Mouse (Mus musculus) intestine, embryonic 14.5 days (tissue): Measurements from ENCODE around the gene Tle4. TPM values are rescaled to one million over a fixed set of nuclear protein-coding genes. Genes with fewer than 3 reads are reported as not detected.

Experiments
- ATAC-seq: fragments of 200-750 bp; cut with Nextera tagmentation; replicated peaks from 2 replicates; pipeline ENCODE4 v1.8.0; 2017; ENCODE audit warnings: low read depth, moderate number of reproducible peaks, moderate TSS enrichment, moderate library complexity; ENCODE audit not compliant: low FRiP score, low TSS enrichment
- DNase-seq: peaks from one replicate; pipeline ENCODE4 v3.0.0-alpha.2; 2018; ENCODE audit warnings: low spot score
- H3K27ac ChIP-seq: fragments of 300-500 bp; sonication (generic); 2 replicates; pipeline ENCODE4 v1.5.1; 2014; ENCODE audit warnings: low read depth, mild to moderate bottlenecking, control low read depth
- H3K27me3 ChIP-seq: fragments of 300-500 bp; sonication (generic); replicated peaks from 2 replicates; pipeline ENCODE4 v1.6.1; 2014; ENCODE audit warnings: low read length, control low read depth; ENCODE audit not compliant: control insufficient read depth, insufficient read depth
- H3K36me3 ChIP-seq: fragments of 300-500 bp; sonication (generic); 2 replicates; pipeline ENCODE4 v1.6.1; 2014; ENCODE audit warnings: low read length, control low read depth; ENCODE audit not compliant: control insufficient read depth, insufficient read depth
- H3K4me1 ChIP-seq: fragments of 300-500 bp; sonication (generic); replicated peaks from 2 replicates; pipeline ENCODE4 v1.6.1; 2014; ENCODE audit warnings: low read length, control low read depth, mixed read lengths; ENCODE audit not compliant: control insufficient read depth, insufficient read depth
- H3K4me2 ChIP-seq: fragments of 300-500 bp; sonication (generic); 2 replicates; pipeline ENCODE4 v1.6.1; 2014; ENCODE audit warnings: low read length
- H3K4me3 ChIP-seq: fragments of 300-500 bp; sonication (generic); 2 replicates; pipeline ENCODE4 v1.5.1; 2014; ENCODE audit warnings: low read depth, low read length, control low read depth, mixed read lengths
- H3K9ac ChIP-seq: fragments of 300-500 bp; sonication (generic); 2 replicates; pipeline ENCODE4 v1.6.1; 2014; ENCODE audit warnings: mild to moderate bottlenecking, low read length
- H3K9me3 ChIP-seq: fragments of 300-500 bp; sonication (generic); 2 replicates; pipeline ENCODE4 v1.6.1; 2016; ENCODE audit warnings: low read length, control low read depth; ENCODE audit not compliant: control insufficient read depth
- WGBS: fragments of 180-500 bp; shearing (Covaris S2); extraction: QIAGEN DNeasy Blood & Tissue Kit; methylation state at CpG from one replicate; pipeline ENCODE4 v1.1.7; 2014; 5-methylcytosine and 5-hydroxymethylcytosine counted together
- polyA plus RNA-seq: library from polyadenylated mRNA; unstranded; fragments of >200 nt; fragmentation: Nextera tagmentation; extraction: Ambion mirVana; gene quantifications from 2 replicates; pipeline ENCODE4 v1.2.1, GENCODE M21; 2014

Gene Tle4
- polyA plus RNA-seq, 1 experiment from 2014 or later: 15.5 TPM

GRCm38 (mm10) chr19:14520098-14520802 lies 77.6 kb downstream of the Tle4 start:
- Histone ChIP-seq H3K4me3 (no peak overlapping the region), H3K9me3 (no peaks in the 10 kb centered on the region), H3K36me3 (peaks cover 8% of the 10 kb centered on the region), H3K4me1 (no peaks in the 10 kb centered on the region), H3K9ac (no peak overlapping the region), H3K4me2 (no peak overlapping the region), H3K27me3 (no peaks in the 10 kb centered on the region), H3K27ac (no peak overlapping the region)
- no peak for ATAC-seq
- 71% methylated on average over 2 of the region's 2 CpGs for WGBS
- DNase-seq: no peak

- no peak for ATAC-seq
- DNase-seq: no peak
- H3K4me2 ChIP-seq: no peak overlapping the region
Measured at GRCm38 (mm10) chr19:14519186-14519585, 78.7 kb downstream of the Tle4 start.

GRCm38 (mm10) chr19:14518438-14519044 lies 79.3 kb downstream of the Tle4 start:
- no peak overlapping the region for H3K4me3 ChIP-seq
- no peak overlapping the region for H3K4me2 ChIP-seq
- DNase-seq (no peak), ATAC-seq (no peak)
- no peak overlapping the region for H3K9ac ChIP-seq
- H3K9me3 ChIP-seq: no peaks in the 10 kb centered on the region
- no peaks in the 10 kb centered on the region for H3K27me3 ChIP-seq
- no peaks in the 10 kb centered on the region for H3K4me1 ChIP-seq
- no peak overlapping the region for H3K27ac ChIP-seq
- WGBS: 79% methylated on average over 9 of the region's 9 CpGs
- peaks cover 8% of the 10 kb centered on the region for H3K36me3 ChIP-seq

More at GRCm38 (mm10) chr19:14519186-14519585, 78.7 kb downstream of the Tle4 start:
- Histone ChIP-seq H3K9me3 (no peaks in the 10 kb centered on the region), H3K4me3 (no peak overlapping the region), H3K36me3 (peaks cover 8% of the 10 kb centered on the region), H3K4me1 (no peaks in the 10 kb centered on the region), H3K27me3 (no peaks in the 10 kb centered on the region), H3K27ac (no peak overlapping the region), H3K9ac (no peak overlapping the region)
- 95% methylated on average over 7 of the region's 7 CpGs for WGBS

DNA sequence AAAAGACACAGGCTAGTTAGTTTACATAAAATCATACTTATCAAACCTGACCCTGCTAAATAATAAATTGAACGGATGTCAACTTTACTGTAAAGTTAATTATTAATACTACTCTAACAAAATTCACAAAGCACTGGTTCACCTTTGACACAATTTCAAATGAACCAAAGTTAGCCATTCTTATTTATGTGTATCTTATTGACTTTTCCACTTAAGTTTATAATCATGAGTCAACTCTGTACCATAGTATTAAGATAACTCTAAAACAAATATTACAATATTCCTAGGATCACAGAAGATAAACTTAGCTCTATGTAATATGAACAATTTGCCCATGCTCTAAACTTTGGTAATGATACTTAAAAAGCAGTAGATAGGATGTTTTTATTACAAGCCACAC lies 81.4 kb downstream of the Tle4 start:
- H3K4me1 ChIP-seq: no peaks in the 10 kb centered on the region
- no peak overlapping the region for H3K4me3 ChIP-seq
- H3K27me3 ChIP-seq: no peaks in the 10 kb centered on the region
- ATAC-seq (no peak), DNase-seq (no peak)
- H3K4me2 ChIP-seq: no peak overlapping the region
- peaks cover 8% of the 10 kb centered on the region for H3K36me3 ChIP-seq
- H3K9me3 ChIP-seq: no peaks in the 10 kb centered on the region
- 82% methylated on average over 1 of the region's 1 CpGs for WGBS
- no peak overlapping the region for H3K9ac ChIP-seq
- no peak overlapping the region for H3K27ac ChIP-seq

DNA sequence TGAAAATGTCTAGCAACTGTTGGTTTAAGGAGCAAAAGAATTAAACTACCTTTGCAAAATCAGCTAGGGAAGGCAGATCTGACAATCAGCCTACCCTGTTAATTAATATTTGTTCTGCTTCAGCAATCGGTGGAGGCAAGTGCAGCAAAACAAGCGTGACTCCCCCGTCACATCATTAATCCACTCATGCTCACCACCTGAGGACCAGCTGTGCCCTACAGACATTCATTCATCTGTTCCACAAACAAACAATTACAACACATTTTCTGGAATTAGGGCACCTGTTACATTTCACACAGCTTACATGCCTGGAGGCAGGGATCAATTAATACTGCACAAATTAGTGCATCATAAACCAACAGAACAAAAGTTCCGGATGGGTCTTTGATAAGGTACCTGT lies 89.0 kb downstream of the Tle4 start:
- Histone ChIP-seq H3K4me1 (no peaks in the 10 kb centered on the region), H3K4me3 (no peak overlapping the region), H3K36me3 (no peaks in the 10 kb centered on the region), H3K9ac (no peak overlapping the region), H3K4me2 (no peak overlapping the region), H3K27ac (no peak overlapping the region), H3K9me3 (no peaks in the 10 kb centered on the region), H3K27me3 (no peaks in the 10 kb centered on the region)
- DNase-seq: no peak
- ATAC-seq: no peak
- 80% methylated on average over 4 of the region's 4 CpGs for WGBS

DNA sequence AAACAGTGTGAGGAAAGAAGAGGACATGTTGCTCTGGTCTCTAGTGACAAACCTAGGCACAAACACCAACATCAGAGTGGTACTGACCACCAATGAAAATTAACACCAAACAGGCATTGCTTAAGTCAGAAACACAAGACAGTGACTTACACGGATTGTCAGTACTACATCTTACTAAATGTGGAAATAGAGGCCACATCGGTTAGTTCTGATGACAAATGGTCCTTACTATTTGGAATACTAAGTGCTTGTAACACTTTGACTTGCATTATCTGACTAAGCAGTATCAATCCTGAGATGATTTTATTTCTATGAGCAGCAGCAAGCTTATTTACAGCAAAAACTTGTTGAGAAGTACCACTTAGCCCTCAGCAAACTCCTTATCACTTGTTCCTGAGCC lies 89.9 kb downstream of the Tle4 start:
- no peak overlapping the region for H3K4me2 ChIP-seq
- 75% methylated on average over 2 of the region's 2 CpGs for WGBS
- no peaks in the 10 kb centered on the region for H3K9me3 ChIP-seq
- ATAC-seq: no peak
- no peak for DNase-seq
- H3K4me1 ChIP-seq: no peaks in the 10 kb centered on the region
- H3K9ac ChIP-seq: no peak overlapping the region
- H3K36me3 ChIP-seq: no peaks in the 10 kb centered on the region
- H3K4me3 ChIP-seq: no peak overlapping the region
- H3K27me3 ChIP-seq: no peaks in the 10 kb centered on the region
- H3K27ac ChIP-seq: no peak overlapping the region

DNA sequence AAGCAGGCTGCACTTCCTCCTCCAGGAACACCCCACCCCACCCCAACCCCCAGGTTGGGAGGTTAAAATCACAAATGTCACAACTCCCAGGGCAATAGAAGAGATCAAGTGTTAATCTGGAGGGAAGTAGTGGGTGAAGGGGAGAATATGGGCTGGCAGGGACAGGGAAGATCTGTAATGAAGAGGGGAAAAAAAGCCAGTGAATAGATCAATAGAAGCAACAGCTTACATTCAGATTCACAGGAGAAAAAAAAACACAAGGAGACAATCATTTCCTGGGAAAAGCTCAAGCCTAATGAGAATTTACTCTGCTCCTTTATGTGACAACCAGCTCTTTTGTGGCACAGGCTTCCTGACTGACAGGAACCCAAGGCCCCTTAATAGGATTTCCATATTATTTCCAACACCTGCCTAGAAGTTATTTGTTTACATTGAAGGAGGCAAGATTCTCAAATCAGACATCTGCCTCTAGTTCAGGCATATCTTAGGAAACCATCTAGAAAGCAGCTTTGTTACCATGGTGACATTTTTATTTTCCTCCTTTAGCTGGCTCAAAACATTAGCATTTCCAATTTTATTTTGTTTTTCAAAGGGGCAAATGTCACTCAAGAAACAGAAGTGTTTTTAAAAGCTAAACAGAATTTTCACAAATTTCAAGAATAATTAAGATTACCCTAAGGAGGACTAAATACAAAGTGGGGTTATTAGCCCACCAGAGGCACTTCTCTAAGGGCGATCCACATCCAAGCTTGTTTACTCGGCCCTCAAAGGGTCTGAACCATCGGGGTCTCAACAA lies 90.8 kb downstream of the Tle4 start:
- H3K4me2 ChIP-seq: no peak overlapping the region
- no peak overlapping the region for H3K27ac ChIP-seq
- ATAC-seq (no peak), DNase-seq (no peak)
- no peak overlapping the region for H3K4me3 ChIP-seq
- H3K9me3 ChIP-seq: no peaks in the 10 kb centered on the region
- no peak overlapping the region for H3K9ac ChIP-seq
- no peaks in the 10 kb centered on the region for H3K36me3 ChIP-seq
- no peaks in the 10 kb centered on the region for H3K4me1 ChIP-seq
- 71% methylated on average over 3 of the region's 3 CpGs for WGBS
- H3K27me3 ChIP-seq: no peaks in the 10 kb centered on the region

GRCm38 (mm10) chr19:14505885-14506548 lies 91.8 kb downstream of the Tle4 start:
- Histone ChIP-seq H3K4me2 (no peak overlapping the region), H3K9ac (no peak overlapping the region), H3K27ac (no peak overlapping the region), H3K4me1 (no peaks in the 10 kb centered on the region), H3K27me3 (no peaks in the 10 kb centered on the region), H3K4me3 (no peak overlapping the region), H3K36me3 (no peaks in the 10 kb centered on the region), H3K9me3 (no peaks in the 10 kb centered on the region)
- WGBS: 94% methylated on average over 2 of the region's 2 CpGs
- ATAC-seq: no peak
- no peak for DNase-seq
